Mouse (Mus musculus) cerebellum, adult 9-10 months (tissue): ENCODE measurements around the gene Hk2.
"Not testable (repeated sequence)": the region's sequence is repeated elsewhere in the genome, so short reads cannot be mapped to it uniquely, and the experiment has no call there.

ENCODE experiments used
- DNase-seq: peaks from one replicate; pipeline ENCODE4 v3.0.0; 2022

The Hk2 gene

GRCm38 (mm10) chr6:82677629-82678028, 96.6 kb downstream of the Hk2 start:
- DNase-seq, result not testable (repeated sequence)
